Mouse (Mus musculus) CH12.LX (cell line): ENCODE measurements around the gene Gcm2. TPM values are rescaled to one million over a fixed set of nuclear protein-coding genes. Genes with fewer than 3 reads are reported as not detected.

Experiments used
- DNase-seq: peaks from one replicate; pipeline ENCODE4 v3.0.0-alpha.2; 2013; ENCODE audit errors: extremely low read depth
- H3K27ac ChIP-seq: 2 replicates; pipeline ENCODE4 v1.5.1; 2012; ENCODE audit warnings: low read depth, mild to moderate bottlenecking, control low read depth, moderate library complexity; ENCODE audit not compliant: insufficient read depth
- H3K27me3 ChIP-seq: replicated peaks from 2 replicates; pipeline ENCODE3; 2012; ENCODE audit warnings: inconsistent platforms
- H3K36me3 ChIP-seq, 2 experiments: replicated peaks in 1 of 2; 2 replicates each; pipeline versions ENCODE3 to v1.6.1; 2012; ENCODE audit warnings: inconsistent platforms in 1 of 2, low read length in 1 of 2, mild to moderate bottlenecking in 1 of 2, mixed read lengths in 1 of 2, moderate library complexity in 1 of 2; ENCODE audit not compliant: control insufficient read depth in 1 of 2, insufficient read depth in 1 of 2
- H3K4me1 ChIP-seq, 2 experiments: 2 replicates each; pipeline ENCODE4 v1.6.1; 2012; ENCODE audit warnings: inconsistent platforms in 1 of 2, moderate library complexity in 1 of 2; ENCODE audit not compliant: insufficient read depth in 2 of 2, control insufficient read depth in 1 of 2
- H3K4me2 ChIP-seq: 2 replicates; pipeline ENCODE4 v1.6.1; 2012; ENCODE audit warnings: low read depth, mild to moderate bottlenecking, control low read depth; ENCODE audit not compliant: poor library complexity, insufficient read depth, severe bottlenecking
- H3K4me3 ChIP-seq, 3 experiments: fragments of 150-350 bp in 1 of 3; sonication (generic) in 1 of 3; replicated peaks in 1 of 3; 2 replicates each; pipeline versions ENCODE3 to v1.5.1; 2011 to 2012; ENCODE audit warnings: low read depth in 2 of 3, low read length in 2 of 3, mild to moderate bottlenecking in 2 of 3, moderate library complexity in 2 of 3, control low read depth in 1 of 3, improper control_type of control experiment in 1 of 3, inconsistent platforms in 1 of 3, mixed read lengths in 1 of 3; ENCODE audit not compliant: poor library complexity in 1 of 3
- H3K79me2 ChIP-seq: replicated peaks from 2 replicates; pipeline ENCODE4 v1.6.1; 2012; ENCODE audit warnings: mild to moderate bottlenecking, moderate library complexity; ENCODE audit not compliant: control insufficient read depth, poor library complexity, insufficient read depth, severe bottlenecking; ENCODE audit errors: extremely low read depth
- H3K9ac ChIP-seq: 2 replicates; pipeline ENCODE4 v1.6.1; 2012; ENCODE audit warnings: low read depth, mild to moderate bottlenecking, control low read depth, moderate library complexity; ENCODE audit not compliant: insufficient read depth
- H3K9me3 ChIP-seq: replicated peaks from 2 replicates; pipeline ENCODE3; 2012; ENCODE audit warnings: low read length, inconsistent platforms, mixed read lengths
- ELF1 ChIP-seq: IDR thresholded peaks from 2 replicates; pipeline ENCODE4 v1.6.1; 2014; ENCODE audit warnings: low read depth, mild to moderate bottlenecking, inconsistent platforms, low read length, improper control_type of control experiment
- HCFC1 ChIP-seq: IDR thresholded peaks from 2 replicates; pipeline ENCODE4 v1.6.1; 2012; ENCODE audit warnings: low read depth, mild to moderate bottlenecking, inconsistent platforms, low read length, improper control_type of control experiment
- IRF4 ChIP-seq: IDR thresholded peaks from 2 replicates; pipeline ENCODE4 v1.6.1; 2014; ENCODE audit warnings: low read depth, mild to moderate bottlenecking, inconsistent platforms, low read length, improper control_type of control experiment
- JUN ChIP-seq: IDR thresholded peaks from 2 replicates; pipeline ENCODE4 v1.6.1; 2011; ENCODE audit warnings: low read depth, mild to moderate bottlenecking, low read length, improper control_type of control experiment, moderate library complexity; ENCODE audit not compliant: insufficient read depth
- JUND ChIP-seq: conservative IDR thresholded peaks from 2 replicates; pipeline ENCODE4 v1.6.1; 2011; ENCODE audit warnings: low read depth, low read length, improper control_type of control experiment
- MEF2A ChIP-seq: IDR thresholded peaks from 2 replicates; pipeline ENCODE4 v1.6.1; 2014; ENCODE audit warnings: low read depth, mild to moderate bottlenecking, inconsistent platforms, low read length, improper control_type of control experiment, borderline replicate concordance
- MXI1 ChIP-seq: IDR thresholded peaks from 2 replicates; pipeline ENCODE4 v1.6.1; 2011; ENCODE audit warnings: mild to moderate bottlenecking, low read depth, low read length, improper control_type of control experiment
- NRF1 ChIP-seq: IDR thresholded peaks from 2 replicates; pipeline ENCODE4 v1.6.1; 2014; ENCODE audit warnings: low read depth, mild to moderate bottlenecking, inconsistent platforms, low read length, improper control_type of control experiment, moderate library complexity
- POLR2A ChIP-seq: IDR thresholded peaks from 2 replicates; pipeline ENCODE4 v1.6.1; 2011; ENCODE audit warnings: low read depth, mild to moderate bottlenecking, improper control_type of control experiment, low read length
- RAD21 ChIP-seq: IDR thresholded peaks from 2 replicates; pipeline ENCODE4 v1.6.1; 2011; ENCODE audit warnings: low read depth, mild to moderate bottlenecking, low read length, improper control_type of control experiment, moderate library complexity
- RCOR1 ChIP-seq: conservative IDR thresholded peaks from 2 replicates; pipeline ENCODE4 v1.6.1; 2012; ENCODE audit warnings: low read depth, mild to moderate bottlenecking, inconsistent platforms, low read length, improper control_type of control experiment
- SMC3 ChIP-seq: IDR thresholded peaks from 2 replicates; pipeline ENCODE4 v1.6.1; 2011; ENCODE audit warnings: low read depth, low read length, improper control_type of control experiment
- UBTF ChIP-seq: IDR thresholded peaks from 2 replicates; pipeline ENCODE4 v1.6.1; 2012; ENCODE audit warnings: low read depth, mild to moderate bottlenecking, inconsistent platforms, low read length, improper control_type of control experiment, moderate library complexity
- USF2 ChIP-seq: conservative IDR thresholded peaks from 2 replicates; pipeline ENCODE4 v1.6.1; 2011; ENCODE audit warnings: low read depth, low read length, improper control_type of control experiment
- ZMIZ1 ChIP-seq: IDR thresholded peaks from 2 replicates; pipeline ENCODE4 v1.6.1; 2012; ENCODE audit warnings: low read depth, mild to moderate bottlenecking, inconsistent platforms, low read length, improper control_type of control experiment
- dilution Hi-C: fragments of 300-500 bp; cut with MboI; formaldehyde crosslinking; loops from 2 replicates; pipeline ENCODE4 v1.14.3; 2020; ENCODE audit warnings: low sequenced_read_pairs; ENCODE audit not compliant: extremely low pct_unique_long_range_greater_than_20kb, extremely low pct_ligation_motif_present
- in situ Hi-C: fragments of 300-500 bp; cut with MboI; formaldehyde crosslinking; loops from 3 replicates; pipeline ENCODE4 v1.14.3; 2019; ENCODE audit warnings: low sequenced_read_pairs, low pct_ligation_motif_present, low pct_unique_long_range_greater_than_20kb, mixed read lengths
- polyA plus RNA-seq: library from polyadenylated mRNA; unstranded; fragments of >175 nt; gene quantifications from 2 replicates; pipeline ENCODE4 v1.2.1, GENCODE M21; 2012; ENCODE audit warnings: low read depth; ENCODE audit not compliant: insufficient read length
- total RNA-seq, 2 experiments: library from RNA; depleted of rRNA; stranded (reverse); fragments of 300-350 nt in 1 of 2; fragments of >200 nt in 1 of 2; gene quantifications; 2 replicates each; pipeline ENCODE4 v1.2.3; 2012 to 2014

Gcm2 gene
- total and polyA plus RNA-seq, 3 experiments, result 2.4 to 8.7 (median 7.2) TPM

- Histone ChIP-seq H3K27ac (no peak overlapping the region), H3K79me2 (no peaks in the 10 kb centered on the region), H3K9me3 (peaks cover 3% of the 10 kb centered on the region), H3K27me3 (no peaks in the 10 kb centered on the region), H3K4me2 (no peak overlapping the region), H3K36me3 (peaks cover 0 to 32% of the 10 kb centered on the region in 2 experiments)
- no peak for TF ChIP-seq RAD21
- no peak for TF ChIP-seq SMC3
- TF ChIP-seq, all 38 proteins: peak for 0
- dilution Hi-C loops (no loop called here), in situ Hi-C loops (no loop called here)
- no peak overlapping the region for H3K9ac ChIP-seq
- peaks cover 0 to 23% of the 10 kb centered on the region in 2 experiments; a peak in 2 of 4 replicates for H3K4me1 ChIP-seq
- DNase-seq, result no peak
- H3K4me3 ChIP-seq, result no peak overlapping the region
These were observed 10.8 kb downstream of the Gcm2 start for GRCm38 (mm10) chr13:41100031-41100430.

- Histone ChIP-seq H3K36me3 (peaks cover 0 to 14% of the 10 kb centered on the region in 2 experiments), H3K9me3 (peaks cover 3% of the 10 kb centered on the region), H3K4me3 (no peak overlapping the region), H3K27me3 (no peaks in the 10 kb centered on the region), H3K79me2 (no peaks in the 10 kb centered on the region), H3K4me1 (peaks cover 0 to 17% of the 10 kb centered on the region in 2 experiments; a peak in 2 of 4 replicates), H3K4me2 (no peak overlapping the region), H3K27ac (no peak overlapping the region), H3K9ac (no peak overlapping the region)
- no peak for TF ChIP-seq UBTF
- in situ Hi-C loops (no loop called here), dilution Hi-C loops (no loop called here)
- DNase-seq, result no peak
These were observed 12.5 kb downstream of the Gcm2 start for GRCm38 (mm10) chr13:41098325-41098724.

GRCm38 (mm10) chr13:41097324-41098058 is 13.3 kb downstream of the Gcm2 start:
- Histone ChIP-seq H3K9me3 (no peaks in the 10 kb centered on the region), H3K36me3 (peaks cover 0 to 6% of the 10 kb centered on the region in 2 experiments), H3K27me3 (peaks cover 2% of the 10 kb centered on the region), H3K4me2 (no peak overlapping the region), H3K27ac (no peak overlapping the region), H3K9ac (no peak overlapping the region)
- in situ Hi-C loops, result no loop called here
- DNase-seq, result peak; percentile 18
- TF ChIP-seq HCFC1 (no peak), JUND (no peak), ZMIZ1 (no peak), POLR2A (peak; percentile 39; the same call in 1 of the 2 replicates), USF2 (no peak), SMC3 (no peak), JUN (no peak), NRF1 (peak; percentile 80), IRF4 (peak; percentile 31; the same call in 1 of the 2 replicates), MXI1 (no peak), ELF1 (peak; percentile 57), MEF2A (no peak), RCOR1 (no peak)
- TF ChIP-seq, all 38 proteins: peak for 4
- H3K79me2 ChIP-seq, result no peaks in the 10 kb centered on the region
- H3K4me1 ChIP-seq, result peaks cover 0 to 21% of the 10 kb centered on the region in 2 experiments; a peak in 2 of 4 replicates
- dilution Hi-C loops, result no loop called here
- H3K4me3 ChIP-seq, result no peak overlapping the region
